Mouse (Mus musculus) midbrain, embryonic 14.5 days (tissue): ENCODE results near the gene Smim14. TPM values are rescaled to one million over a fixed set of nuclear protein-coding genes. Genes with fewer than 3 reads are reported as not detected.
A peak's percentile ranks its signal among the peaks of the same experiment; 100 is the strongest.

Experiments
- ATAC-seq: fragments of 200-750 bp; cut with Nextera tagmentation; 2 replicates; pipeline ENCODE4 v1.8.0; 2017; ENCODE audit warnings: moderate number of reproducible peaks, moderate library complexity; ENCODE audit not compliant: low FRiP score, low TSS enrichment
- DNase-seq: peaks from one replicate; pipeline ENCODE4 v3.0.0-alpha.2; 2015
- H3K27ac ChIP-seq: fragments of 300-500 bp; sonication (generic); replicated peaks from 2 replicates; pipeline ENCODE4 v1.5.1; 2014; ENCODE audit warnings: mild to moderate bottlenecking, low read depth, low read length, moderate library complexity
- H3K27me3 ChIP-seq: fragments of 300-500 bp; sonication (generic); 2 replicates; pipeline ENCODE4 v1.6.1; 2014; ENCODE audit warnings: low read length, control low read depth, mixed read lengths; ENCODE audit not compliant: control insufficient read depth, insufficient read depth
- H3K36me3 ChIP-seq: fragments of 300-500 bp; sonication (generic); 2 replicates; pipeline ENCODE4 v1.6.1; 2014; ENCODE audit warnings: low read length, control low read depth; ENCODE audit not compliant: control insufficient read depth, insufficient read depth
- H3K4me1 ChIP-seq: fragments of 300-500 bp; sonication (generic); 2 replicates; pipeline ENCODE4 v1.6.1; 2014; ENCODE audit warnings: mild to moderate bottlenecking, antibody characterized with exemption, low read length, control low read depth; ENCODE audit not compliant: control insufficient read depth, insufficient read depth
- H3K4me2 ChIP-seq: fragments of 300-500 bp; sonication (generic); 2 replicates; pipeline ENCODE4 v1.6.1; 2014; ENCODE audit warnings: mild to moderate bottlenecking, low read length, moderate library complexity
- H3K4me3 ChIP-seq: fragments of 300-500 bp; sonication (generic); replicated peaks from 2 replicates; pipeline ENCODE4 v1.5.1; 2014; ENCODE audit warnings: low read depth, low read length
- H3K9ac ChIP-seq: fragments of 300-500 bp; sonication (generic); replicated peaks from 2 replicates; pipeline ENCODE4 v1.6.1; 2014; ENCODE audit warnings: mild to moderate bottlenecking, low read length, moderate library complexity
- H3K9me3 ChIP-seq: fragments of 300-500 bp; sonication (generic); 2 replicates; pipeline ENCODE4 v1.6.1; 2016; ENCODE audit warnings: low read length, control low read depth, mixed read lengths; ENCODE audit not compliant: control insufficient read depth
- WGBS: fragments of 180-500 bp; shearing (Covaris S2); extraction: QIAGEN DNeasy Blood & Tissue Kit; methylation state at CpG from one replicate; pipeline ENCODE4 v1.1.7; 2014; 5-methylcytosine and 5-hydroxymethylcytosine counted together
- polyA plus RNA-seq: library from polyadenylated mRNA; unstranded; fragments of >200 nt; fragmentation: Nextera tagmentation; extraction: Ambion mirVana; gene quantifications from 2 replicates; pipeline ENCODE4 v1.2.1, GENCODE M21; 2014

Gene Smim14
- polyA plus RNA-seq, 1 experiment from 2014 or later: 196 TPM

GRCm38 (mm10) chr5:65535457-65536067, 1.4 kb downstream of the Smim14 start:
- ATAC-seq: no peak
- 79% methylated on average over 5 of the region's 5 CpGs for WGBS
- H3K4me3 ChIP-seq: no peak overlapping the region

GRCm38 (mm10) chr5:65534496-65534895, 2.5 kb downstream of the Smim14 start:
- Histone ChIP-seq H3K4me3 (no peak overlapping the region), H3K4me1 (peaks cover 12% of the 10 kb centered on the region), H3K9ac (no peak overlapping the region), H3K27ac (no peak overlapping the region), H3K9me3 (no peaks in the 10 kb centered on the region), H3K36me3 (no peaks in the 10 kb centered on the region), H3K27me3 (no peaks in the 10 kb centered on the region), H3K4me2 (no peak overlapping the region)
- 60% methylated on average over 4 of the region's 4 CpGs for WGBS
- no peak for ATAC-seq
- no peak for DNase-seq

More at GRCm38 (mm10) chr5:65535457-65536067, 1.4 kb downstream of the Smim14 start:
- Histone ChIP-seq H3K4me2 (no peak overlapping the region; the same call in 1 of the 2 replicates), H3K9ac (no peak overlapping the region), H3K36me3 (no peaks in the 10 kb centered on the region), H3K4me1 (peaks cover 15% of the 10 kb centered on the region), H3K27ac (no peak overlapping the region), H3K9me3 (no peaks in the 10 kb centered on the region), H3K27me3 (no peaks in the 10 kb centered on the region)
- DNase-seq: peak; percentile 78

GRCm38 (mm10) chr5:65531283-65531682, 5.7 kb downstream of the Smim14 start:
- Histone ChIP-seq H3K4me1 (peaks cover under 1% of the 10 kb centered on the region; the same call in 1 of the 2 replicates), H3K9me3 (no peaks in the 10 kb centered on the region), H3K9ac (no peak overlapping the region), H3K4me3 (no peak overlapping the region), H3K27me3 (no peaks in the 10 kb centered on the region), H3K4me2 (no peak overlapping the region), H3K27ac (no peak overlapping the region), H3K36me3 (no peaks in the 10 kb centered on the region)
- DNase-seq: no peak
- WGBS: 78% methylated on average over 3 of the region's 3 CpGs
- ATAC-seq: no peak

GRCm38 (mm10) chr5:65525674-65526443, 11.1 kb downstream of the Smim14 start:
- DNase-seq: peak; percentile 32

GRCm38 (mm10) chr5:65524831-65525230, 12.2 kb downstream of the Smim14 start:
- no peak for ATAC-seq
- no peak overlapping the region for H3K27ac ChIP-seq
- 60% methylated on average over 4 of the region's 4 CpGs for WGBS

More at GRCm38 (mm10) chr5:65525674-65526443, 11.1 kb downstream of the Smim14 start:
- no peak overlapping the region for H3K4me2 ChIP-seq
- ATAC-seq: no peak
- no peaks in the 10 kb centered on the region for H3K36me3 ChIP-seq
- H3K9me3 ChIP-seq: no peaks in the 10 kb centered on the region
- no peak overlapping the region for H3K27ac ChIP-seq
- H3K4me1 ChIP-seq: peaks cover 3% of the 10 kb centered on the region; the same call in 1 of the 2 replicates
- H3K9ac ChIP-seq: no peak overlapping the region
- H3K4me3 ChIP-seq: no peak overlapping the region
- H3K27me3 ChIP-seq: no peaks in the 10 kb centered on the region
- 2% methylated on average over 8 of the region's 8 CpGs for WGBS

GRCm38 (mm10) chr5:65521803-65522202, 15.2 kb downstream of the Smim14 start:
- ATAC-seq (no peak), DNase-seq (peak; percentile 35)
- Histone ChIP-seq H3K4me3 (no peak overlapping the region), H3K9me3 (no peaks in the 10 kb centered on the region), H3K27ac (no peak overlapping the region), H3K9ac (no peak overlapping the region), H3K4me1 (peaks cover 3% of the 10 kb centered on the region; the same call in 1 of the 2 replicates), H3K27me3 (no peaks in the 10 kb centered on the region), H3K4me2 (no peak overlapping the region), H3K36me3 (no peaks in the 10 kb centered on the region)
- WGBS: 74% methylated on average over 1 of the region's 1 CpGs

More at GRCm38 (mm10) chr5:65524831-65525230, 12.2 kb downstream of the Smim14 start:
- H3K36me3 ChIP-seq: no peaks in the 10 kb centered on the region
- no peak overlapping the region for H3K4me2 ChIP-seq
- H3K4me1 ChIP-seq: peaks cover 3% of the 10 kb centered on the region; the same call in 1 of the 2 replicates
- no peak for DNase-seq
- H3K27me3 ChIP-seq: no peaks in the 10 kb centered on the region
- no peak overlapping the region for H3K9ac ChIP-seq
- H3K4me3 ChIP-seq: no peak overlapping the region
- H3K9me3 ChIP-seq: no peaks in the 10 kb centered on the region

GRCm38 (mm10) chr5:65514635-65515278, 22.2 kb downstream of the Smim14 start:
- Histone ChIP-seq H3K9me3 (no peaks in the 10 kb centered on the region), H3K27me3 (no peaks in the 10 kb centered on the region), H3K4me2 (no peak overlapping the region), H3K36me3 (no peaks in the 10 kb centered on the region), H3K27ac (no peak overlapping the region), H3K4me3 (no peak overlapping the region), H3K9ac (no peak overlapping the region), H3K4me1 (no peaks in the 10 kb centered on the region)
- 84% methylated on average over 5 of the region's 5 CpGs for WGBS
- ATAC-seq: no peak
- no peak for DNase-seq

GRCm38 (mm10) chr5:65513506-65513905, 23.5 kb downstream of the Smim14 start:
- no peak for ATAC-seq
- WGBS: 93% methylated on average over 3 of the region's 3 CpGs
- no peaks in the 10 kb centered on the region for H3K27me3 ChIP-seq

More at GRCm38 (mm10) chr5:65513506-65513905, 23.5 kb downstream of the Smim14 start:
- Histone ChIP-seq H3K27ac (no peak overlapping the region), H3K4me1 (no peaks in the 10 kb centered on the region), H3K36me3 (no peaks in the 10 kb centered on the region), H3K9me3 (no peaks in the 10 kb centered on the region), H3K9ac (no peak overlapping the region), H3K4me3 (no peak overlapping the region), H3K4me2 (no peak overlapping the region)
- no peak for DNase-seq
